Mouse (Mus musculus) activated CD4-positive, CD25-positive, alpha-beta regulatory T cell, adult 4 months (primary cell): Measurements from ENCODE around the gene Pbld2. TPM values are rescaled to one million over a fixed set of nuclear protein-coding genes. Genes with fewer than 3 reads are reported as not detected.

ENCODE experiments used
- ATAC-seq: one replicate; pipeline ENCODE4 v1.8.0; 2017
- polyA plus RNA-seq, 2 experiments: library from polyadenylated mRNA; unstranded; fragments of 100-300 nt; shearing (Covaris generic); gene quantifications; one replicate each; pipeline ENCODE4 v1.2.1; 2017

Gene Pbld2
- polyA plus RNA-seq, result under 1 TPM in 1 of 2 experiments, not detected in 1; 0.44 TPM

DNA sequence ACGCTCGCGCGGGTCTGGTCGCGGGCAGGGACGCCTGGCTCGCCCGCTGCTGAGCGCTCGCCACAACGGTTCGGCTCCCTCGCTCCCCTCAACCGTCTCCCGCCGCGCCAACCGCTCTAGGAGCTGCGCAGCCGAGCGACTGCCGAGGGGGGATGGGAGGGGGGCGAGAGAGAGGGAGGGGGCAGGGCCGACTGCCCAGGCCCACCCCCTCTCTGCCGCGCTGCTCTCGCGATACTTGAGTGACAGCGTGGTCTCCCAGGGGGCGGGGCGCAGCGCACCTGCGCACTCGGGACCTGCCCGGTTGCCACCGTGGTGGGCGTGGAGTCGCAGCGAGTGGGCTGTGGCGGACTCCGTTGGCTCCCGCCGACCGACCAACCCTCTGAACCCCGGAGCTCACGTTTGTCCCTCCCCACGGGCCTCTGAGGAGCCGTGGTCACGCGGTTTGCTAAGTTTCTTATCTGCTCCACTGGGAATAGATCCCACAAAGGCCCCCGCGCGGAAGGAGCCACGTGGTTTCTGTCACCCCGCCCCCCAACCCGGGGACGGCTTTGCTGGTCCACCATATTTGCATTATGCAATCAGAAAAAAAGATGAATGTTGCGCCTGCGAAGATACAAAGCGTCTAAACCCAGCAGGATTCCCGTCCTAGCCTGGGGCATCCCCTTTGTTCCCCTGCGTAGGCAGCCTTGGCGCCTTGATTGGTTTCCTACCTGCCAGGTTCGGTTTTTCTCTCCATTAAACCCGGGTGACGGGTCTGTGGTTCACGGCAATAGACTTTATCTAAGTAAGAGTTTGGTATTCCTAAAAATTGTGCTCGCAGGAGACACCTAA is at the start of gene Pbld2, which contains the start of gene Hnrnph3:
TSS of gene Pbld2 (plus strand) at position 567 of the 831 bp plus-strand sequence.
TSS of gene Hnrnph3 (minus strand) at position 469 of the 831 bp plus-strand sequence.
- ATAC-seq, result peak; percentile 86

DNA sequence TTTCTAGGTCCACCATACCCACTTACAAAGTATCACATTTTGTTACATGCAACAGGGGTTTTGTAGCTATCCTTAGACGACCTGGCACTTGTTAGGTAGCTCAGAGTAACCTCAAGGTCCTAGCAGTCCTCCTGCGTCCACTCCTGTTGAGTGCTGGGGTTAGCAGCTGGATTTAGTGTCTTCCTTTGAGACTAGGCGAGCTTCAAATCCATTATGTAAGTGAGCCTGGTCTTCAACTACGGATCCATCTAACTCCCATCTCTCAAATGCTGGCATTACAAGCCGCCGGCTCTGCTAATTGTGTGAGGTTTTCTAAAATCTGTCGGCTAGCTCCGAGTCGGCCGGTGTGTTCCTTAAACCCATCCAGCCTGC is 44.5 kb upstream of the Pbld2 start:
- peak; percentile 2 for ATAC-seq

DNA sequence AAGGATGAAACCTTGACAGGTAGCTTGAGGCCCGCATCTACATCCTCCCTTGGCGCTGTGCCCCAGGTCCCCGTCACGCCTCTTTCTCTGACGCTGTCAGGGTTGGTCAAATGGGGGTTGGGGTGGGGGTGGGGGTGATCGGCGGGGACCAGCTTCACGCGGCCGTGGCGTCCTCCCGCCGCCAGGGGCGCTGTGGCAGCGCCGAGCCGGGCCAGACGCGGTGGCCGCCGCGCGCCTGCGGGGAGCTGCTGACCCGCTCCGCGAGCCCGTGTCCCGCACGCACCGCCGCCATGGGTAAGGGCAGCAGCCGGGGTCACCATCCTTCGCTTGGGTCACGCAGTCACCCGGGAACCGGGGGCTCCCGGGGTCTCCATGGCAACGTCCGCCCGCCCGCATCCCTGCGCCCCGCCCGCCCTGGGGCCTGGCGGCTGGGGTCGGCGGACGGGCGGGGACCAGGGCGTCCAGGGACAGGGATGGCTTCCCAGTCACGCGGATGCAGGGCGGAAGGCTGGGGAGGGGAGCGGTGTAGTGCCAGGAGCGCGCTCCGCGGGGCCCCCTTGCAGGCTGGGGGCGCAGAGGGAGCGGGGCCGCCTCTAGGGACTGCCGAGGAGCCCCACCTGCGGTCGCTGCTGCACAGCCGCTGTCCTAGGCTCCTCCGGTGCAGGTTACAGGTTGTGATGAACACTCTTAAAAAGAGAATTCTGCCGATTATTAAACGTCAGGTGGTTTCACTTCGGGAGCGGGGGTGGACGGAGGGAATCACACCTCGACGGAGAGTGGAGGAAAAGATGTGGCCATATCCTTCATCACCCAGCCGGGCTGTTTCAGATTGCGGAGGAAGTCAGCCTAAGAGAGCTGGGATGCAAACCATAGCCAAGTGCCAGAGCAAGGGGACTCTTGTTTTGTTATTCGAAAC is 43.8 kb upstream of the Pbld2 start, which contains the start of gene Rufy2:
TSS of gene Rufy2 (plus strand) at position 185 of the 916 bp plus-strand sequence.
- ATAC-seq, result peak; percentile 82

DNA sequence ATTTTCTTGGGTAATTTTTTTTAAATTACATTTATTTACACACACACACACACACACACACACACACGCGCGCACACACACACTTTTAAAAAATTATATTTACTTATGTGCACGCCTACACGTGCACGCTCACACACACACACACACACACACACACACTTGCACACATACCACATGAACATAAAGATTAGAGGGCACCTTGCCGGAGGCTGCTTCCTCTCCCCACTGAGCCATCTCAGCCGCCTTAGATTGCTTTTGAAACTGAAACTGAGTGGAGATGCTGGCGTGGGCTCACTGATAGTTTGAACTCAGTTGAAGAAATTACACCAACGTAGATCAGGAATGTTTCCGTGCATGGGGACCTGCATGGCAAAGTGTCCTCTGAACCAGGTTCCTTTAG is 40.0 kb upstream of the Pbld2 start:
- peak; percentile 63 for ATAC-seq

DNA sequence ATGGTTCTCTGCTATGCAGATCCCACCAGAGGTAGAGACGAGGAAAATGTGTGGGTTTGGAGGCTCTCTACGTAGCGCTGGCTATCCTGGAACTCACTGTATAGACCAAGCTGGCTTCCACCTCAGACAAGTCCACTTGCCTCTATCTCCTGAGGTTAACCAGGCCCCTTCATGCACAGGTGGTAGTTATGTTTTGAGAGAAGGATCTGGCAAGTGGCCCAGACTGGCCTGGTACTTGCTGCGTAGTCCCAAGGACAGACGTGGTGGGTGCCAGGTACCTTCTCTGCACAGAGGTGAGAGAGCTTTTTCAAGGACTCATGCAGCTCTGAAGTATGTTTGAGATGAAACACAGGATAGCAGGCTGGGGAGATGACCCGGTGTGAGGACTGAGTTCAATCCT is 39.6 kb upstream of the Pbld2 start:
- ATAC-seq, result peak; percentile 13

DNA sequence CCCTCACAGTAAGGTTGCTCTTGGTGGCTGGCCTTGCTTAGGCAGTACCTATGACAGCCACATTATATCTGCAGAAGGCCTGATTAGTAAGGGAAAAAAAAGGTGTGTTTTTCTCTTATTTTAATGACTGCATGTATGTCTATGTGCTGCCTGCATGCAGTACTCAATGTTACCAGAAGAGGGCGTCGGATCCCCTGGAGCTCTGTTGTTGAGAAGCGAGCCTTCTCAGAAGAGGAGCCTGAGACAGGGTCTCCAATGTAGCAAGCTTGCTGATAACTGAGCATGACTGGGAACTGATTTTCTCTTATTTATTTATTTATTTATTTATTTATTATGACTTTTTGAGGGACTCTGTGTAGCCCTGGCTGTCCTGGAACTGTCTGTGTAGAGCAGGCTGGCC is 36.8 kb upstream of the Pbld2 start:
- no peak for ATAC-seq

DNA sequence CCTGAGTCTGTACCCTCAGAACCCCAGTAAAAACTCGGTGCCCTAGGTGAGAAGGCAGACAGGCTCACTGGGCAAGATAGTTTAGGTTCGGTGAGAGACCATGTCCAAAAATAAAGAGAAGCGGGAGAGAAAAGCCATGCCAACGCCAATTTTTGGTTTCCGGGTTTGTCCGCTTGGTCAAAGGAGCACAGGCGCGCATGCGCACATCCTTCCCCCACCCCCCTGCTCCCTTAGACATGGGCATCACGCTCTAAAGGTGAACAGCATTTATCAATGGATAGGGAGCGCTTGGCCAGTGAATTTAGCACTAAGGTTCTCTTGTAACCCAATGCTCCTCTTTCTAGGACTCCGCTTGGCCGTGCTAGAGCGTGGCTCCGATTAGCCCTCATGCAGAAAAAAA is 33.5 kb upstream of the Pbld2 start:
- ATAC-seq, result no peak

DNA sequence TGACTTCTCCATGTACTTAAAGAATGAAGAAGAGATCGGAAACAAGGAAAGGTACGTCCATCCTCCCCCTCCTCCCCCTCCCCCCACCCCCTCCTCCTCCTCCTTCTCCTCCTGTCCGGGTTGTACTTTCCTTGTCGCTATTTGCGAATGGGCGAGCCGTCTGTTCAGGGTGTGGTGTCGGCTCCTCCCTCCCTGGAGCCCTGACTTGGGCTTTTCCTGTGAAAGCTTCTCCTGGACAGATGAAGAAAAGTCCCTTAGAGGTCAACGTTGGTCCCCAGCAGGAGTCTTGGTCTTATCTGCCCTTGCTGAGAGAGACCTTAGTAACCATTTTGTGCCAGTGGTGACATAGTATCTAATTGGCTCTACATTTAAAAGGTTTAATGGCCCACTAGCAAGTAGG is 30.1 kb upstream of the Pbld2 start:
- no peak for ATAC-seq

DNA sequence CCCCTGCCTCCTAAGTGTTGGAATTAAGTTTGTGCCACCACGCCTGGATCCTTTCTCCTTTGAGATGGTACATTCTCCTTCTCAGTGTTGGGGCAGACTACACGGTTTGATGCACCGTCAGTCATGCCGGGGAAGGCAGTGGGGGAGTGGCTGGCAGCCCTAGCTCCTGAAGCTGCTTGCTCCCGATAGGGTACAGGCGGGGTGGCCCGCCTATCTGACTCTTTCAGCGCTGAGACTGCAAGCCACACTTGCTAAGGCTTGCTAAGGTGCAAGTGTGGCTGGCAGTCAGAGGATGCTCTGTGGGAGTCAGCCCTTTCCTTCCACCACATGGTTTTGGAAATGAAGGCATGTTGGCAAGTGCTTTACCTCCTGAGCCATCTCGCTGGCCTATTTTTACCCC is 23.5 kb upstream of the Pbld2 start:
- no peak for ATAC-seq

DNA sequence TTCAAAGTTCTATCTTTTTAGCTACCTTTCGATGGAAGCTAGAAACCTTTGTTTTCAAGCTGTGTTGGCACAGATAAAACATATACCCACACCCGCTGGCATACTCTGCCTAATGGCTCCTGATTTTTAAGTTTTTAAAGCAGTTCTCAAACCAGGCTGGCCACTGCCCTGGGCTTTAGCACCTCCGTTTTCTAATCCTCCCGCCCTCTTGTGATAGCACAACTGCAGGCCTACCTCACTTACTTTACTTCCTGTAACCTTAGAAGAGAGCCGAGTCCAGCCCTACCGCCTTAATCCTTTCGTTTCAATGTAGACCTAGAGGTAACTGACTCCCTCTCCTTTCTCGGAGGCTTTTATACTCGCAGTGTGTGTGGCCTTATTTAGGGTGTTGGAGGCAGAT is 20.9 kb upstream of the Pbld2 start:
- ATAC-seq, result no peak

DNA sequence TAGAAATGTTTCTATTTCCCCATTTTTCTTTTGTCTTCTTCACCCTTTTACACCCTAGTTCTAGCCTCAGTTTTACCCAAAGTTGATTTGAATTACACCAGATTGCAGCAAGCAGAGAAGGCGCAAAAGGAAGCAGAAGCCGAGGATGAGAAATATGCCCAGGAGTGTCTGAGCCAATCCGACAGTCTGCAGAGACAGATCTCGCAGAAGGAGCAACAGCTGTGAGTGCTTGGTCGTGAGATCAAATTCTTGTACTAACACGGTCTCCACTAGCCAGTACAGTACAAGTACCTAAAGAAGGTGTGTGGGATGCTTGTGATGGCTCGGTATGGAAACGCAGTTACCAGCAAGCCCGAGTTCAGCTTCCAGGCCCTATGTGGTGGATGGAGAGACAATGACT is 19.6 kb upstream of the Pbld2 start:
- ATAC-seq, result no peak

DNA sequence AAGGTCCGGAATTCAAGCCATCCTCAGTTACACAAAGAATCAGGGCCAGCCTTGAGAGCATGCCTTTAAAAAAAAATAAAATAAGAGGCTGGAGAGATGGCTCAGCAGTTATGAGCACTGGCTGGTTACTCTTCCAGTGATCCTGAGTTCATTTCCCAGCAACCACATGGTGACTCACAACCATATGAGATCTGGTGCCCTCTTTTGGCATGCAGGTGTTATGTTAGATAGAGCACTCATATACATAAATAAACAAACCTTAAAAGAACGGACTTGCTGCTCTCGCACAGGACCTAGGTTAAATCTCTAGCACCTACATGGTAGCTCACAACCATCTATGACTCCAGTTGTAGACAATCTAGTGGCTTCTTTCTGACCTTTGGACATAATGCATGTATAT is 15.9 kb upstream of the Pbld2 start:
- no peak for ATAC-seq

DNA sequence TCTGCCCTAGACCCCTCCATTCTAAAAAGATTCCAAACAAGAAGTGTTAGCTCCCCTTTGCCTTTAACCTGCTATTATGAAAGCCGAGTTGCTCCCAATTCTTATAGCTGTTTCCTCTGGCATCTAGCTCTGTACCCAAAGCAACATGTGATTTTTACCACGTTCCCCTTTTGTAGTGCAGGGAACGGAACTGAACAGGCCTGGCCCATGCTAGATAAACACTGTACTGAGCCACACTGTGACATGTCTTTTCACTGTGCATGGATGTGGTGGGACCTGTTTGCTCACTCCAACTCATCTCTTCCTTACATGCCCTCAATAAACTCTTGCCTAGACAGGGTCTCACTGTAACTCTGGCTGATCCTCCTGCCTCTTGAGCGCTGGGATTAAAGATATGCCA is 13.8 kb upstream of the Pbld2 start:
- no peak for ATAC-seq

DNA sequence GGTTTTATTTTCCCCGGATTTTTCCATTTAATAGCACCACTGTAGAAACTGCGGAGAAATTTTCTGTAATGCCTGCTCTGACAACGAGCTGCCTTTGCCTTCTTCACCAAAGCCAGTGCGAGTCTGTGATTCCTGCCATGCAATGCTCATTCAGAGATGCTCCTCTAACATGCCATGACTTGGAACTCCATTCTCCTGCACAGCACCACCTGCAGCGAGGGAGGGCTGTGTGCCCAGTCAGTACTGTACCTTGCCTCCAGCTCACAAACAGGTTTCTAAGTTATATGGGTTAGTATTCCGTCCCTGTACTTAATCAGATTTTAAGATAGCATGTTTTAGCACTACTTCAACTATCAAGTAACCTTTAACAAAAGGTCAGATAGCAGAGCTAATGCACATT is 12.6 kb upstream of the Pbld2 start:
- no peak for ATAC-seq

DNA sequence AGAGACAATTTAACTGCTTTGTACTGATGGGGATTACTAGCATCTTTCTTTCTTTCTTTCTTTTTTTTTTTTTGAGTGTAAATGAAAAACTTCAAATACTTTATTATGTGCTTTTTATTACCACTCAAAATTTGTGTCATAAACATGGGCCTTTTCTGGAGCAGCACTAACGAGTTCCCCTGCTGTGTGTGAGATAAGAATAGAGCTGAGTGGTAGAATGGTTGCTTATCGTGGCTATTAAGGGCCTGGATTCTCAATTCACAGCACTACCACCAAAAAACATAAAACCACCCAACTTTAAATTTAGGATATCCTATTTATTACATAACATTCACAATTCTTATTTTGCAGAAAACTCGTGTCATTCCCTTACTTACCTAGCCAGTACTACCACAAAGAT is 10.6 kb upstream of the Pbld2 start:
- ATAC-seq, result no peak

DNA sequence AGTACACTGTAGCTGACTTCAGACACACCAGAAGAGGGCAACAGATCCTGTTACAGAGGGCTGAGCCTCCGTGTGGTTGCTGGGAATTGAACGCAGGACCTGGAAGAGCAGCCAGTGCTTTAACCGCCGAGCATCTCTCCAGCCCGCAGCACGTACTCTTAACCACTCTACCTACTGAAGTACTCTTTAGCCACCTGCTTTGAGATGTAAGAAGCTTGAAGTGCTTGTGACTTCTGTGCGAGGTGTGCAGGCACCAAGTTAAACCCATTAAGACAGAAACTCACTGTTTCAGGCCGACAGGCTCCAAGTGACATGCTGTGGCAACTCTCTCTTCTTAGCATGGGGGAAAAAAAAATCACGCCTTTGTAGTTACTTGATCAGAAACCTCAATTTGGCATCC is 9.9 kb upstream of the Pbld2 start:
- no peak for ATAC-seq

DNA sequence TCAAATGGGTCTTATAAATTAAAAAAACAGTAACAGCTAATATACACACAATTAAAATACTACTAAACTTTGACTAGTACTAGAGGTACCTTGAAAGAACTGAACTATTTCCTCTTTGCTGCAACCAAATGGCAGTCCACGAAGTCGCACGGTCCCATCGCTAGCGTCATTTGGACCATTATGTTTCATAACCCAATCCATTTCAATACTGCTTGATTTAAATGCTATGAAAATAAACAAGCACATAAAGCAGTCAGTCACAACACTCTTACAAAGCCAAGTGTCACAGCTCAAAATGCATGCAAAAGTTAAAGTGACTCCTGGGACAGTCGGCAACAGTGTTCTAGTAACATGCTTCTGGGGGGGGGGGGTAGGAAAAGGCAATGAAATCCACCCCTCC is 4.8 kb upstream of the Pbld2 start:
- ATAC-seq, result no peak

DNA sequence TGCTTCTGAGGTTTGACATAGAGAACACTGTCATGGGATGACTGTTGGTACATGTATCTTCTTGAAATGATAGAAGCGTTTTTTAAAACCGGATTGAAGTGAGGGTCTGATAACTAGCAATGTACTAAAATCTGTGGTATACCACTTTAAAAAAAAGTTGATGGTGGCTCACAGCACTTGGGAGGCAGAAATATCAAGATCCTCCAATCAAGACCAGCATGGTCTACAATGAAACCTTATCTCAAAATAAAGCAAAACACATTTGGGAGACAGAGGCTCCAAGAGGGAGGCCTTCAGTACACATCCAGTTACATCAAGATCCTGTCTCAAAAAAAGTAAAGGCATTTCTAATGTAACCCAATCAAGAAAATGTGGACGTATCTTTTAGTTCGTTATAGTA is 2.4 kb upstream of the Pbld2 start:
- no peak for ATAC-seq

DNA sequence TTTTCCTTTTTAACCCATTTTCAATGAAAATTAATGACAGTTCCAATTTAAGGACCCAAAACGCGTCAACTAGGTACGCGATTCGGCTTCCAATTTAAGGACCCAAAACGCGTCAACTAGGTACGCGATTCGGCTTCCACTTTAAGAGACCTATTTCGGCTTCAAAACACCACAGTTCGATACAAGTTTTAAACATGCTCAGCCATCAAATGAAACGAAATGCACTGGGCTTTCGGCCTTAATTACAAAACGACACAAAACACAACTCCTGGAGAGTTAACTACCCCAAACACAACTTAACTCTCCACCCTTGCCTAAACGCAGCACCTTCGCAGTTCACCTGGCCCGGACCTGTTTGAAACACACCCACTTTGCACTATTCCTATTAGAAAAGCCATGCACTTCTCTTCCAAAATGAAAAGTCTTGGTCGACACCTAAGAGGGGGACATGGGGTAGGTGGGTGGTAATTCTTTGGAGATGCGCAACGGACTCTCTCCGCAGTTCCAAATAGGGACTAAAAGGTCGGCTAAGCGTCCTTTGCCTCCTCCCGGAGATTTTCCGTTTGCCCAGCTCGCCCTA is 1.5 kb upstream of the Pbld2 start:
- no peak for ATAC-seq

DNA sequence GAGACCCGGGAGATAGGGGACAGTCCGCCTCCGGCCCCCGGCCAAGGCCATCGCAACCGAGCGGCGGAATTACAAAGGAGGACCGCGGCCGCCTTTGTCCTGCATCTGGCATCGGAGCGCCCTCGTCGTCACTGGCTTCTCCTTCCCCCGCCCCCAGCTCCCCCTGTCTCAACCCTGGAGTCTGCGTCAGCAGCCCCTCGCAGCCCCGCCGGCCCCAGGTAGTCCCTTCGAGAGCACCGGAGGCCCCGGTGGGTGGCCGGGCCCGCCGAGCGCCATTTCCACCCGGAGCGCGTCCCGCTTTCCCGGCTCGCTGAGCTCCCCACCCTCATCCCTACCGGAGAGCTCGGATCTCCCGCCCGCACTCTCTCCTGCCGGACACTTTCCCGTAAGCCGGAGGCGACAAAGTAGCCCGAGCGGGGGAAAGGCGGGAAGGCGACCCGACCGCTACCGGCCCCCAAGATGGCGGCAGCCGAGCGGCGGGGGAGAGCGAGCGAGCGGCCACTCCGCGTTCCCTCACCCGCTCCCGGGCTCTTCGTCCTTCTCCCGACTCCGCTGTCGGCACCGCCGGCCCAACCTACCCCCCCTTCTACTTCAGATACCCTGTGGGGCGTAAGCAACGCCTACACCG is 880 bp upstream of the Pbld2 start:
- peak; percentile 9 for ATAC-seq

DNA sequence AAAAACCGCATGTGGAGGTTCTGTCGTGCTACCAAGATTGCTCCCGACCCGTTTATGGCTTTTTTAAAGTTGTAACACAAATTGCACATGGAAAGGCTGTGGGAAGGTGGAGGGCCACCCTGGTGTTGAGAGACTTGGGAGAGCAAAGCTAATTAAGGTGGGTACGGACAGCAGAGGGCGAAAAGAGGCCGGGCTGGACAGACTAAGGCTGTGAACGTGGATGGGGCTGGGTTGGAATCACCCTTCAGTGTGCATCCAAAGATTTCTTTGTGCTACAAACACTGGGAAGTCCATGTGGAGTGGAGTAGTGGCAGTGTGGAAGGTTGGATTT is 430 bp downstream of the Pbld2 start:
- no peak for ATAC-seq

DNA sequence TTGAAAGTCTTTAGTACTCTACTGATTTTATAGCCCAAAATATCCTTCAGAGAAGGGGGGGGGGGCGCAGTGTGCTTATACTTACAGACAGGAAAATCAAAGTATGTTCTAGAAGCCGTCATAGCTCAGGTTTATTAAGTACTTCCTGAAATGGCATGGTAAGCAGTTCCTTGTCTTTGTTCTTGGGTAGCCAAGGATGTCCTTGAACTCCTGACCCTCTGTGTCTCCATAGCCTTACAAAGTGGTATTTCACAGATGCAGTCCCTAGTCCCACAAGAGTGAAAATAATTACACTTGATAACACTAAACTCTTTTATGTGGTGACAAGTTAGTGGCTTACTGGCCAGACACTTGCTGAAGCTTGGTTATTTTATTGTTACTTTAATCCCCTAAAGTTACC is 901 bp downstream of the Pbld2 start:
- no peak for ATAC-seq

DNA sequence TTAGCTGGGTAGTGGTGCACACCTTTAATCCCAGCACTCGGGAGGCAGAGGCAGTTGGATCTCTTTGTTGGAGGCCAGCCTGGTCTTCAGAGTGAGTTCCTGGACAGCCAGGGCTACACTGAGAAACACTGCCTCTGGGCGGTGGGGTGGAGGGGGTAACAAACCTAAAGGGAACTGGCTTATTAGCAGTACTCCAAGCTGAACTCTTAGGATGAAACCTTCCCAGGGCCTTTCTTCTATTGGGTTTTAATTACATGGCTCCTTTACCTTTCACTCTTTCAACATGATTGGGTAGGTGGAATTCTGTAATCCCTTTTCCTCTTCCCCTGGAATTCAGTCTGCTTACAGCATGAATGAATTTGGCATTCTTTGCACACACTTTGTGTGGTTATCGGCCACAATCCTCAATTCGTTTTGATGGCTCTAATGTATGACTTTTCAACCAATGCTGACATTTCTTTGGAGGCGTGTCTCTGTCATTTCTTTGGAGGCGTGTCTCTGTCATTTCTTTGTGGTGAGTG is 1.4 kb downstream of the Pbld2 start:
- ATAC-seq, result no peak
